Mouse (Mus musculus) spleen, adult 2 months (tissue): ENCODE results near the gene Jarid2.

Experiments used
- CTCF ChIP-seq: fragments of 200-500 bp; IDR thresholded peaks from 2 replicates; pipeline ENCODE4 v1.5.1; 2011; ENCODE audit warnings: mild to moderate bottlenecking, inconsistent platforms; ENCODE audit not compliant: insufficient read depth, insufficient read length, insufficient replicate concordance; ENCODE audit errors: extremely low read depth
- POLR2A ChIP-seq: fragments of 200-500 bp; IDR thresholded peaks from 2 replicates; pipeline ENCODE4 v1.6.1; 2011; ENCODE audit warnings: low read depth, low read length, inconsistent platforms

DNA sequence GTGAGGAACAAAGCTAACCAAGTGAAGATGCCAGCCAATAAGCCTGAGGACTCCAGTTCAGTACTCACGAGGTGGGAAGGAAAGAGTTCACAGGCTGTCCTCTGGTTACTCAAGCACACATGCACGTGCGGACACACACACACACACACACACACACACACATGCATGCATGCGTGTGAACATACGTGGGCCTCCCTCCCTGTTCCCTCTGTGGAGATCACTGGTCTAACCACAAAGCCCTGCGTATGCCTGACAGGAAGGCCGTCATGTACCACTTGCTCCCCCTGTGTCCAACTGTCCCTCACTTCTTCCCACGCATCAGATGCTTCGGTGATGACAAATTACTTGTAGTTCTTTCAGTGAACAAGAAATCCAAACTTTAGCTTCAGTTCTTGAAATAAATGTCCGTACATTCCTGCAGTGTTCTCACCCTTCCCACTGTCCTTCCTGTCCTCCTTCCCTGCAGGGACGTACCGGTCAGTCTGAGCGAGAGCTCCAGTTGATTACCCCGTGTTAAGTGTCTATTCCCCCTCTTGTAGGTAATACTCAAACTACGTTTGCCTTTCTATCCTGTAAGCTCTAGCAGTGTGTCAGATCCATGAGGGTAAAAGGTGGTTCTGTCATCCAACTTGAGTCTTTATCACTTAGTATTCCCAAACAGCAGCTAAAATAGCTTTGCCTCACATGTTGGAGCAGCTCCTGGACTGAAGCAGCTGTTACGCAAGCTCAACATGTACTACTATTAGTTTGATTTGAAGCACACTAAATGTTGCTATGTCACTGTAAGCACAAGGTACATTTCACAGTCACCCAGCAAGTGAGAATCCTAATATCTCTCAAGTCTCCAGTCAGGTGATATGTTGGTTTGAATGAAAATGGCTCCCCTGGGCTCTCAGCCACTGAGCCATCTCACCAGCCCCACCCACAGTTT is 219.3 kb downstream of the Jarid2 start:
- TF ChIP-seq CTCF, result no peak
- TF ChIP-seq POLR2A, result no peak
